Mouse (Mus musculus) liver, embryonic 11.5 days (tissue): ENCODE measurements around the gene Artn. TPM values are rescaled to one million over a fixed set of nuclear protein-coding genes. Genes with fewer than 3 reads are reported as not detected.

Experiments used
- ATAC-seq: fragments of 200-750 bp; cut with Nextera tagmentation; replicated peaks from 2 replicates; pipeline ENCODE4 v1.8.0; 2017; ENCODE audit warnings: moderate number of reproducible peaks, mild to moderate bottlenecking, moderate TSS enrichment, moderate library complexity; ENCODE audit not compliant: low FRiP score
- DNase-seq: peaks from one replicate; pipeline ENCODE4 v3.0.0-alpha.2; 2017; ENCODE audit warnings: low spot score
- H3K27ac ChIP-seq: fragments of 300-500 bp; sonication (generic); 2 replicates; pipeline ENCODE4 v1.5.1; 2014; ENCODE audit warnings: mild to moderate bottlenecking, low read depth, low read length, control low read depth
- H3K27me3 ChIP-seq: fragments of 300-500 bp; sonication (generic); replicated peaks from 2 replicates; pipeline ENCODE4 v1.6.1; 2014; ENCODE audit warnings: low read length, mixed read lengths; ENCODE audit not compliant: control insufficient read depth, insufficient read depth
- H3K36me3 ChIP-seq: fragments of 300-500 bp; sonication (generic); 2 replicates; pipeline ENCODE4 v1.6.1; 2014; ENCODE audit warnings: mild to moderate bottlenecking, low read length, moderate library complexity, mixed read lengths; ENCODE audit not compliant: control insufficient read depth, insufficient read depth
- H3K4me1 ChIP-seq: fragments of 300-500 bp; sonication (generic); replicated peaks from 2 replicates; pipeline ENCODE4 v1.6.1; 2014; ENCODE audit warnings: low read length, mixed read lengths; ENCODE audit not compliant: control insufficient read depth, insufficient read depth
- H3K4me2 ChIP-seq: fragments of 300-500 bp; sonication (generic); 2 replicates; pipeline ENCODE4 v1.6.1; 2014; ENCODE audit warnings: mild to moderate bottlenecking, control low read depth, moderate library complexity
- H3K4me3 ChIP-seq: fragments of 300-500 bp; sonication (generic); 2 replicates; pipeline ENCODE4 v1.5.1; 2014; ENCODE audit warnings: low read depth, low read length, control low read depth
- H3K9ac ChIP-seq: fragments of 300-500 bp; sonication (generic); 2 replicates; pipeline ENCODE4 v1.6.1; 2014; ENCODE audit warnings: low read depth, low read length, control low read depth
- H3K9me3 ChIP-seq: fragments of 300-500 bp; sonication (generic); 2 replicates; pipeline ENCODE4 v1.6.1; 2016; ENCODE audit warnings: low read length, inconsistent platforms, mixed read lengths; ENCODE audit not compliant: control insufficient read depth
- WGBS: fragments of 180-500 bp; shearing (Covaris S2); extraction: QIAGEN DNeasy Blood & Tissue Kit; methylation state at CpG from one replicate; pipeline ENCODE4 v1.1.7; 2014; 5-methylcytosine and 5-hydroxymethylcytosine counted together
- polyA plus RNA-seq: library from polyadenylated mRNA; unstranded; fragments of >200 nt; fragmentation: Nextera tagmentation; extraction: Ambion mirVana; gene quantifications from 2 replicates; pipeline ENCODE4 v1.2.1, GENCODE M21; 2014

The Artn gene
- polyA plus RNA-seq, 1 experiment from 2014 or later = 1.2 TPM

GRCm38 (mm10) chr4:117926545-117927482 is 2.7 kb downstream of the Artn start:
- DNase-seq (peak; percentile 59), ATAC-seq (0 out of 2 replicates have a peak, but pooled peaks have one; percentile 13)
- Histone ChIP-seq H3K4me3 (peak overlapping the region; percentile 58), H3K4me2 (peak overlapping the region; percentile 95), H3K9ac (peak overlapping the region; percentile 59), H3K4me1 (peaks cover 30% of the 10 kb centered on the region), H3K36me3 (no peaks in the 10 kb centered on the region), H3K9me3 (peaks cover 3% of the 10 kb centered on the region; the same call in 1 of the 2 replicates), H3K27me3 (peaks cover 56% of the 10 kb centered on the region), H3K27ac (no peak overlapping the region)
- 3% methylated on average over 71 of the region's 71 CpGs for WGBS

- H3K27me3 ChIP-seq = peaks cover 51% of the 10 kb centered on the region
- H3K4me1 ChIP-seq = peaks cover 30% of the 10 kb centered on the region
- no peak overlapping the region for H3K4me2 ChIP-seq
- H3K27ac ChIP-seq = no peak overlapping the region
- no peak for ATAC-seq
- no peak overlapping the region for H3K4me3 ChIP-seq
- 49% methylated on average over 5 of the region's 6 CpGs for WGBS
- DNase-seq = no peak
- no peaks in the 10 kb centered on the region for H3K9me3 ChIP-seq
- no peaks in the 10 kb centered on the region for H3K36me3 ChIP-seq
- H3K9ac ChIP-seq = no peak overlapping the region
Observed at GRCm38 (mm10) chr4:117924916-117925315, 4.6 kb downstream of the Artn start.

- DNase-seq = no peak
- no peaks in the 10 kb centered on the region for H3K9me3 ChIP-seq
- no peak for ATAC-seq
- no peak overlapping the region for H3K27ac ChIP-seq
- peaks cover 16% of the 10 kb centered on the region for H3K4me1 ChIP-seq
- H3K36me3 ChIP-seq = no peaks in the 10 kb centered on the region
- WGBS = 78% methylated on average over 2 of the region's 2 CpGs
- no peak overlapping the region for H3K9ac ChIP-seq
- H3K4me2 ChIP-seq = no peak overlapping the region
- H3K27me3 ChIP-seq = peaks cover 39% of the 10 kb centered on the region
- no peak overlapping the region for H3K4me3 ChIP-seq
Observed at GRCm38 (mm10) chr4:117923450-117923849, 6.1 kb downstream of the Artn start.

GRCm38 (mm10) chr4:117921358-117921757 is 8.2 kb downstream of the Artn start:
- Histone ChIP-seq H3K27ac (no peak overlapping the region), H3K9ac (no peak overlapping the region), H3K27me3 (peaks cover 18% of the 10 kb centered on the region), H3K36me3 (no peaks in the 10 kb centered on the region), H3K4me3 (no peak overlapping the region), H3K4me1 (peaks cover 13% of the 10 kb centered on the region), H3K9me3 (no peaks in the 10 kb centered on the region), H3K4me2 (no peak overlapping the region)
- no peak for DNase-seq
- ATAC-seq = no peak
- WGBS = 87% methylated on average over 2 of the region's 2 CpGs

- Histone ChIP-seq H3K27ac (no peak overlapping the region), H3K27me3 (0 out of 2 replicates have a peak, but pooled peaks cover 2% of the 10 kb centered on the region), H3K36me3 (no peaks in the 10 kb centered on the region), H3K4me3 (no peak overlapping the region), H3K4me1 (peaks cover 22% of the 10 kb centered on the region), H3K9ac (no peak overlapping the region), H3K9me3 (no peaks in the 10 kb centered on the region), H3K4me2 (no peak overlapping the region)
- DNase-seq = no peak
- 60% methylated on average over 5 of the region's 5 CpGs for WGBS
- ATAC-seq = no peak
Observed at GRCm38 (mm10) chr4:117918762-117919161, 10.8 kb downstream of the Artn start.

GRCm38 (mm10) chr4:117918261-117918660 is 11.3 kb downstream of the Artn start:
- DNase-seq (no peak), ATAC-seq (no peak)
- Histone ChIP-seq H3K9me3 (no peaks in the 10 kb centered on the region), H3K27me3 (0 out of 2 replicates have a peak, but pooled peaks cover 2% of the 10 kb centered on the region), H3K4me2 (no peak overlapping the region), H3K4me1 (peaks cover 27% of the 10 kb centered on the region), H3K4me3 (no peak overlapping the region), H3K27ac (no peak overlapping the region), H3K36me3 (no peaks in the 10 kb centered on the region), H3K9ac (no peak overlapping the region)
- 66% methylated on average over 3 of the region's 3 CpGs for whole genome bisulfite sequencing

GRCm38 (mm10) chr4:117917847-117918246 is 11.7 kb downstream of the Artn start:
- no peak overlapping the region for H3K4me3 ChIP-seq
- no peaks in the 10 kb centered on the region for H3K36me3 ChIP-seq
- 80% methylated on average over 4 of the region's 4 CpGs for WGBS
- no peak overlapping the region for H3K9ac ChIP-seq
- 0 out of 2 replicates have a peak, but pooled peaks cover 2% of the 10 kb centered on the region for H3K27me3 ChIP-seq
- H3K4me1 ChIP-seq = peaks cover 31% of the 10 kb centered on the region
- no peak overlapping the region for H3K4me2 ChIP-seq
- DNase-seq (no peak), ATAC-seq (no peak)
- no peak overlapping the region for H3K27ac ChIP-seq
- no peaks in the 10 kb centered on the region for H3K9me3 ChIP-seq

GRCm38 (mm10) chr4:117917402-117917801 is 12.2 kb downstream of the Artn start:
- Histone ChIP-seq H3K9me3 (no peaks in the 10 kb centered on the region), H3K27me3 (0 out of 2 replicates have a peak, but pooled peaks cover 2% of the 10 kb centered on the region), H3K9ac (no peak overlapping the region), H3K36me3 (no peaks in the 10 kb centered on the region; the same call in 1 of the 2 replicates), H3K4me3 (no peak overlapping the region), H3K4me1 (peaks cover 32% of the 10 kb centered on the region), H3K4me2 (no peak overlapping the region), H3K27ac (no peak overlapping the region)
- WGBS = 58% methylated on average over 4 of the region's 4 CpGs
- no peak for DNase-seq
- ATAC-seq = no peak
